Mouse (Mus musculus): ENCODE data around the gene Gm11634. TPM values are rescaled to one million over a fixed set of nuclear protein-coding genes. Genes with fewer than 3 reads are reported as not detected.
A peak's percentile ranks its signal among the peaks of the same experiment; 100 is the strongest.
"Not testable (repeated sequence)": the region's sequence is repeated elsewhere in the genome, so short reads cannot be mapped to it uniquely, and the experiment has no call there.

Gene Gm11634
- polyA plus RNA-seq, 1 experiment from 2014 or later = not detected

- ATAC-seq (replicated peaks) = no peak
- WGBS = 77% methylated on average over 6 of the region's 6 CpGs
- no peak overlapping the region for H3K4me3 ChIP-seq
Measured at GRCm38 (mm10) chr11:101613596-101613995, 14.5 kb upstream of the Gm11634 start.

DNA sequence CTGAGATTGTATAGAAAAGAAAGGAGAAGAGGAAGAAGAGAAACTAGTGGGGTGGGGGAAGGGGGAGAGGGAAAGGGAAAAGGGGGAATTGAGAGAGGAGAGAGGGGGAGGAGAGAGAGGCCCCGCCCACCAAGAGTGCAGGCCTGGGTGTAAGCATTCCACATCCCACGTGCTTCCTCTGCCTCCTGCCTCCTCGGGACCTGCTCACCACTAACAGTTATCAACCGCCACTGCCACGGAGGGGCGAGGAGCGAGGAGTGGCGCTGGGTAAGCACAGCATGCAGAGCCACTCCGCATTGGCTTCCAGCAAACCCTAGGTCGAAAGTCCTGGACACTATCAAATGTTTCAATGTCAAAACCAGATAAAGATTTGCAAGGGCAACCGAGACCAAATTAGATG, 11.4 kb upstream of the Gm11634 start:
- Histone ChIP-seq H3K36me3 (no peaks in the 10 kb centered on the region), H3K27ac (replicated peaks) (no peak overlapping the region), H3K27me3 (no peaks in the 10 kb centered on the region), H3K9ac (replicated peaks) (no peak overlapping the region), H3K4me2 (replicated peaks) (no peak overlapping the region), H3K4me3 (no peak overlapping the region), H3K9me3 (no peaks in the 10 kb centered on the region), H3K4me1 (peaks cover 12% of the 10 kb centered on the region)
- WGBS = 44% methylated on average over 11 of the region's 11 CpGs
- no peak for ATAC-seq (replicated peaks)

More at GRCm38 (mm10) chr11:101613596-101613995, 14.5 kb upstream of the Gm11634 start:
- no peaks in the 10 kb centered on the region for H3K9me3 ChIP-seq
- H3K27ac ChIP-seq (replicated peaks) = no peak overlapping the region
- H3K27me3 ChIP-seq = no peaks in the 10 kb centered on the region
- H3K9ac ChIP-seq (replicated peaks) = no peak overlapping the region
- H3K4me2 ChIP-seq (replicated peaks) = no peak overlapping the region
- peaks cover 37% of the 10 kb centered on the region for H3K4me1 ChIP-seq
- H3K36me3 ChIP-seq = no peaks in the 10 kb centered on the region

- not testable (repeated sequence) for H3K9me3 ChIP-seq; H3K27ac ChIP-seq (replicated peaks); H3K4me2 ChIP-seq (replicated peaks); H3K4me1 ChIP-seq; H3K36me3 ChIP-seq; H3K27me3 ChIP-seq; H3K9ac ChIP-seq (replicated peaks); ATAC-seq (replicated peaks); H3K4me3 ChIP-seq
- 91% methylated on average over 4 of the region's 4 CpGs for WGBS
Measured at GRCm38 (mm10) chr11:101607134-101607533, 8.1 kb upstream of the Gm11634 start.

GRCm38 (mm10) chr11:101604531-101605453, 5.7 kb upstream of the Gm11634 start:
- ATAC-seq (replicated peaks) = peak; percentile 93
- not testable (repeated sequence) for H3K4me1 ChIP-seq, H3K36me3 ChIP-seq, H3K9me3 ChIP-seq, H3K27me3 ChIP-seq
- H3K4me3 ChIP-seq = peak overlapping the region; percentile 43
- peak overlapping the region; percentile 56 for H3K4me2 ChIP-seq (replicated peaks)
- WGBS = 2% methylated on average over 30 of the region's 30 CpGs
- H3K9ac ChIP-seq (replicated peaks) = peak overlapping the region; percentile 54
- H3K27ac ChIP-seq (replicated peaks) = peak overlapping the region; percentile 80

GRCm38 (mm10) chr11:101604116-101604515, 5.1 kb upstream of the Gm11634 start:
- peak overlapping the region; percentile 80 for H3K27ac ChIP-seq (replicated peaks)

GRCm38 (mm10) chr11:101602491-101602890, 3.4 kb upstream of the Gm11634 start:
- Histone ChIP-seq H3K4me2 (replicated peaks) (no peak overlapping the region), H3K4me1 (peaks cover 5% of the 10 kb centered on the region), H3K9me3 (no peaks in the 10 kb centered on the region), H3K27ac (replicated peaks) (no peak overlapping the region), H3K9ac (replicated peaks) (no peak overlapping the region), H3K4me3 (no peak overlapping the region), H3K27me3 (no peaks in the 10 kb centered on the region), H3K36me3 (no peaks in the 10 kb centered on the region)
- 12% methylated on average over 3 of the region's 3 CpGs for WGBS
- no peak for ATAC-seq (replicated peaks)

More at GRCm38 (mm10) chr11:101604116-101604515, 5.1 kb upstream of the Gm11634 start:
- Histone ChIP-seq H3K4me3 (peak overlapping the region; percentile 43), H3K27me3 (no peaks in the 10 kb centered on the region), H3K9me3 (no peaks in the 10 kb centered on the region), H3K4me1 (peaks cover 5% of the 10 kb centered on the region), H3K9ac (replicated peaks) (peak overlapping the region; percentile 54), H3K4me2 (replicated peaks) (peak overlapping the region; percentile 56), H3K36me3 (no peaks in the 10 kb centered on the region)
- no peak for ATAC-seq (replicated peaks)
- WGBS = 2% methylated on average over 3 of the region's 3 CpGs

DNA sequence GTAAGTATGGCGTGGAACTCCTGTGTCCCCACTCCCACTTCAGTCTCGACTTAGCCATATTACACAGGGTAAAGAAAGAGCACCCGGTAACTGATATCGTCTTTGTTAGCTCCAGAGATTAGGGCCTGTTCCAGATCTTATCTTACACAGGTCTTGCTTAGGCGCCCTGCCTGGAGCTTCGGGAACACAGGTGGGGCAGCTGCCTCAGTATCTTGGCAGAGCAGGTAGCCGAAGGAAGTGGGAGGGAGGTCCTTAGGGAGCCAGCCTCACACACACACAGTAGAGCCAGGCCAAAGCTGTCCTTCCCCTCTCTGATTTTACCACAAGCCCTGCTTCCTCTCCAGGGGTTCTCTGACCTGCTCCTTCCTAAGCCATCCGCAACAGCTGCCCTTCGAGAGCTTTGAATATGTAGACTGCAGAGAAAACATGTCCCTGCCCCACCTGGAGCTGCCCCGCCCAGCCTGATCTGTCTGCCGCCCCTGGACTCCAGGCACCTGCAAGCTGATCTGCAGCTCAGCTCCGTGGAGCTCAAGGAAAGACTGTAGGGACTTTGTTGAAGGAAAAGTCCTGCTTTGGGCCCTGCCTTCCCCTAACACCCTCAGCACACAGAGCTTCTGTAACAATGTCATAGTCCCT, 8.9 kb downstream of the Gm11634 start:
- Histone ChIP-seq H3K27me3 (no peaks in the 10 kb centered on the region), H3K27ac (replicated peaks) (no peak overlapping the region), H3K4me3 (no peak overlapping the region), H3K9me3 (no peaks in the 10 kb centered on the region), H3K36me3 (peaks cover 4% of the 10 kb centered on the region; the same call in 1 of the 2 replicates), H3K4me1 (no peaks in the 10 kb centered on the region), H3K9ac (replicated peaks) (no peak overlapping the region), H3K4me2 (replicated peaks) (no peak overlapping the region)
- 77% methylated on average over 12 of the region's 12 CpGs for WGBS
- no peak for ATAC-seq (replicated peaks)

GRCm38 (mm10) chr11:101589444-101589843, 9.6 kb downstream of the Gm11634 start:
- no peak for ATAC-seq (replicated peaks)
- Histone ChIP-seq H3K9ac (replicated peaks) (no peak overlapping the region), H3K36me3 (peaks cover 4% of the 10 kb centered on the region; the same call in 1 of the 2 replicates), H3K27me3 (no peaks in the 10 kb centered on the region), H3K4me2 (replicated peaks) (no peak overlapping the region), H3K9me3 (no peaks in the 10 kb centered on the region), H3K4me1 (no peaks in the 10 kb centered on the region), H3K4me3 (no peak overlapping the region), H3K27ac (replicated peaks) (no peak overlapping the region)
- 29% methylated on average over 5 of the region's 5 CpGs for WGBS

DNA sequence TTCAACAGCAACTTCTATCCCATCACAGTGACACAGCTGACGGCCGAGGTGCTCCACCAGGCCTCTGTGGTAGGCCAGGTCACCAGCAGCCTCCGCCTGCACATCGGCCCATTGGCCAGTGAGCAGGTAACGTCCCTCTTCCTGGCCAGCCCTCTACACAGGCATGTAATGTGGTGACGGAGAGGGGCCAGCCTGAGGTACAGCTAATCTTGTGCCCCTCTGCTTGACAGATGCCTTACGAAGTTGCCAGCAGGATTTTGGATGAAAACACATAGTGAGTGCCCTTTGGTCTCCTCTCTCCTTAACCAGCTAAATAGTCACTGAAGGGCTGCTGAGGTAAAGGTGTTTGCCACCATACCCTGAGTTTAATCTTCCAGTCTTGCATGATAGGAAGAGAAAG, 10.2 kb downstream of the Gm11634 start:
- Histone ChIP-seq H3K4me1 (no peaks in the 10 kb centered on the region), H3K4me2 (replicated peaks) (no peak overlapping the region), H3K27ac (replicated peaks) (no peak overlapping the region), H3K9me3 (no peaks in the 10 kb centered on the region), H3K27me3 (no peaks in the 10 kb centered on the region), H3K4me3 (no peak overlapping the region), H3K36me3 (peaks cover 4% of the 10 kb centered on the region; the same call in 1 of the 2 replicates), H3K9ac (replicated peaks) (no peak overlapping the region)
- ATAC-seq (replicated peaks) = no peak
- WGBS = 89% methylated on average over 7 of the region's 7 CpGs

DNA sequence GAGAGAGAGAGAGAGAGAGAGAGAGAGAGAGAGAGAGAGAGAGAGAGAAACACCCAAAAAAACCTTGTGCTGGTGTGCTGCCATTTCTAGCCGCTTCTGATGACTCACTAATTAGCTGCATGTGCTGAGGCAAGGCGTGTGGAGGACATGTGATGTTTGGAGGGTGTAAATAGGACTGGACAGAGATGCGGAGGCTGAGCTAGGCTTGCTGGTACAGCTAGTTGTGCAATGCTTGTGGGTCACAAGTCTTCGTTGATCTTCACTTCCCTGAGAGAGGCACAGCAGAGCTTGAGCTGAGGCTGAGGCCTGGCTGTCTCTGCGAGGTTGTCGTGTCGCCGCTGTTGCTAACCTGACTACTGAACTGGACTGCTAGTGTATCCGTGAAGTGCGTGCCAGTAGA, 11.4 kb downstream of the Gm11634 start:
- H3K9me3 ChIP-seq = no peaks in the 10 kb centered on the region
- H3K4me1 ChIP-seq = no peaks in the 10 kb centered on the region
- H3K4me3 ChIP-seq = no peak overlapping the region
- H3K36me3 ChIP-seq = peaks cover 4% of the 10 kb centered on the region; the same call in 1 of the 2 replicates
- no peak overlapping the region for H3K27ac ChIP-seq (replicated peaks)
- no peaks in the 10 kb centered on the region for H3K27me3 ChIP-seq
- WGBS = 89% methylated on average over 10 of the region's 10 CpGs
- no peak overlapping the region for H3K9ac ChIP-seq (replicated peaks)
- no peak for ATAC-seq (replicated peaks)
- no peak overlapping the region for H3K4me2 ChIP-seq (replicated peaks)

DNA sequence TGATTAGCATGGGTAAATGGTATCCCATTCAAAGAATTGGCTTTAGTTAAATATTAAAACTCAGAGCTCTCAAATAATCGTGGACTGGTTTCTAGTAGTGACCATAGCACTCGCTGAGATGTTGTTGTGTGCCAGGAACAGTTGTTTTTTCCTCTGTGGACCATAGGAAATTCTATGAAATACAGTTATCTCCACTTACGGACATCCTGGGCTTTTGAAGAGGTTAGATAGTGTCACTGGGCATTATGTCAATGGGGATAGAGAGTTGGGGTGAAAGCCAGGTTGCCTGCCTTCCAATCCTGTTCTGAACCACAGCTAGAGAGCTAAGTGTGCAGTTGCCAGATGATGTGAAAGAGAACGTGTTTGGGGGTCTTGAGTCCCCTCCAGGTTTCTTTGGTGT, 13.3 kb downstream of the Gm11634 start:
- no peak for ATAC-seq (replicated peaks)
- Histone ChIP-seq H3K27ac (replicated peaks) (no peak overlapping the region), H3K4me2 (replicated peaks) (no peak overlapping the region), H3K27me3 (no peaks in the 10 kb centered on the region), H3K4me1 (peaks cover 7% of the 10 kb centered on the region; the same call in 1 of the 2 replicates), H3K4me3 (no peak overlapping the region), H3K9ac (replicated peaks) (no peak overlapping the region), H3K36me3 (peaks cover 6% of the 10 kb centered on the region), H3K9me3 (no peaks in the 10 kb centered on the region)
- 82% methylated on average over 4 of the region's 4 CpGs for WGBS

GRCm38 (mm10) chr11:101585031-101585430, 14.0 kb downstream of the Gm11634 start:
- not testable (repeated sequence) for H3K4me2 ChIP-seq (replicated peaks); ATAC-seq (replicated peaks); H3K4me1 ChIP-seq; H3K27me3 ChIP-seq; H3K4me3 ChIP-seq; H3K9ac ChIP-seq (replicated peaks); H3K9me3 ChIP-seq; H3K27ac ChIP-seq (replicated peaks)
- peaks cover 13% of the 10 kb centered on the region for H3K36me3 ChIP-seq
- WGBS = 97% methylated on average over 1 of the region's 1 CpGs

Measured in forebrain, embryonic 15.5 days (tissue).